Mouse (Mus musculus) forebrain, embryonic 12.5 days (tissue): ENCODE measurements at regions not wholly inside any gene's neighbourhood (a gene's known extent, or its start where the extent isn't known, plus 50 kb on each side); places are given as distances from the start of the nearest gene placed in this dataset.

ENCODE experiments used
- ATAC-seq: fragments of 200-750 bp; cut with Nextera tagmentation; 2 replicates; pipeline ENCODE4 v1.8.0; 2017; ENCODE audit warnings: moderate TSS enrichment; ENCODE audit not compliant: low FRiP score
- H3K27ac ChIP-seq: fragments of 300-500 bp; sonication (generic); 2 replicates; pipeline ENCODE4 v1.5.1; 2016; ENCODE audit warnings: mild to moderate bottlenecking
- H3K27me3 ChIP-seq: fragments of 300-500 bp; sonication (generic); 2 replicates; pipeline ENCODE4 v1.6.1; 2016; ENCODE audit warnings: mild to moderate bottlenecking
- H3K36me3 ChIP-seq: fragments of 300-500 bp; sonication (generic); replicated peaks from 2 replicates; pipeline ENCODE4 v1.6.1; 2016; ENCODE audit warnings: mild to moderate bottlenecking
- H3K4me1 ChIP-seq: fragments of 300-500 bp; sonication (generic); 2 replicates; pipeline ENCODE4 v1.6.1; 2016
- H3K4me2 ChIP-seq: fragments of 300-500 bp; sonication (generic); 2 replicates; pipeline ENCODE4 v1.6.1; 2016; ENCODE audit warnings: mild to moderate bottlenecking, moderate library complexity
- H3K4me3 ChIP-seq: fragments of 300-500 bp; sonication (generic); replicated peaks from 2 replicates; pipeline ENCODE4 v1.5.1; 2016; ENCODE audit warnings: mild to moderate bottlenecking
- H3K9ac ChIP-seq: fragments of 300-500 bp; sonication (generic); 2 replicates; pipeline ENCODE4 v1.6.1; 2016; ENCODE audit warnings: mild to moderate bottlenecking
- H3K9me3 ChIP-seq: fragments of 300-500 bp; sonication (generic); 2 replicates; pipeline ENCODE4 v1.6.1; 2016
- WGBS: fragments of 180-500 bp; shearing (Covaris S2); methylation state at CpG from one replicate; pipeline ENCODE4 v1.1.7; 2016; 5-methylcytosine and 5-hydroxymethylcytosine counted together

DNA sequence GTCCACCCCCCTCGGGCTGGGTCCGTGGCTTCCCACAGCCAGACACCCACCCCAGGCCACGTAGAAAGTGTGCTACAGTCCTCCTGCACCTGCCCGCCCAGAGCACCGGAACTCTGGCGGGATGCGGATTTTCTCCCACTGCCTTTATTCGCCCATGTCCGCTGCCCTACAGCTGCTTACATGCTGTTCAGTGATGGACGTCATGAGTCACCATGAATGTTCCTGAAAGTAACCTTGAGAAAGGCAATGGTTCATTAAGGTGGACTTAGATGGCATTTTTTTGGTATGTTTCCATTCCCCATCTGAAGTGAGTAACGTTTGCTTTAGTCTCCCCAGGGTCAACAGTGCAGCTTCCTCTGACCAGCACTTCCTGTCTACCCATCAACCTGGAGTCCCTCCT is 497.8 kb downstream of the Dcdc2c start:
- H3K27ac ChIP-seq: no peak overlapping the region
- no peak overlapping the region for H3K4me2 ChIP-seq
- no peaks in the 10 kb centered on the region for H3K27me3 ChIP-seq
- 92% methylated on average over 11 of the region's 11 CpGs for WGBS
- H3K9ac ChIP-seq: no peak overlapping the region
- no peaks in the 10 kb centered on the region for H3K9me3 ChIP-seq
- ATAC-seq: no peak
- peaks cover 10% of the 10 kb centered on the region for H3K4me1 ChIP-seq
- no peak overlapping the region for H3K4me3 ChIP-seq
- no peaks in the 10 kb centered on the region for H3K36me3 ChIP-seq

DNA sequence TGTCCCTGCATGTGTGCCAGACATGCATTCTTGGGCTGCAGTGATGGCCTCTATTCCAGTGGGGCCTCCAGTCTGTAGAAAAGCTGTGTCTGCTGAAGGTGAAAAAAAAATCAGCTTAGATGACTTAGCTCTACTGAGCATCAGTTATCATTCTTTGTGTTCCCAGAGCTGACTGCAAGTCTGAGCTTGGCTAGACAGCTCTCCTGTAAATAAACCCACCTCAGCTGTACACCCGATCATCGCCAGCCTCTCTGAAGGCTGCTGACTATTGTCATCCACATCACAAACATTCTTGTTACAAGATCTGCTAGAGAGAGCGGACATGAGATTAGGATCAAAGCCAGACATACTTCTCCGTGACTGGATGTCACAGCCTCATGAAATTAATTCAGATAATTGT is 504.2 kb downstream of the Dcdc2c start:
- WGBS: 63% methylated on average over 4 of the region's 4 CpGs
- H3K4me3 ChIP-seq: no peak overlapping the region
- H3K36me3 ChIP-seq: no peaks in the 10 kb centered on the region
- no peak overlapping the region for H3K9ac ChIP-seq
- H3K9me3 ChIP-seq: no peaks in the 10 kb centered on the region
- H3K4me1 ChIP-seq: peaks cover 3% of the 10 kb centered on the region; the same call in 1 of the 2 replicates
- no peaks in the 10 kb centered on the region for H3K27me3 ChIP-seq
- no peak overlapping the region for H3K27ac ChIP-seq
- no peak overlapping the region for H3K4me2 ChIP-seq
- no peak for ATAC-seq

DNA sequence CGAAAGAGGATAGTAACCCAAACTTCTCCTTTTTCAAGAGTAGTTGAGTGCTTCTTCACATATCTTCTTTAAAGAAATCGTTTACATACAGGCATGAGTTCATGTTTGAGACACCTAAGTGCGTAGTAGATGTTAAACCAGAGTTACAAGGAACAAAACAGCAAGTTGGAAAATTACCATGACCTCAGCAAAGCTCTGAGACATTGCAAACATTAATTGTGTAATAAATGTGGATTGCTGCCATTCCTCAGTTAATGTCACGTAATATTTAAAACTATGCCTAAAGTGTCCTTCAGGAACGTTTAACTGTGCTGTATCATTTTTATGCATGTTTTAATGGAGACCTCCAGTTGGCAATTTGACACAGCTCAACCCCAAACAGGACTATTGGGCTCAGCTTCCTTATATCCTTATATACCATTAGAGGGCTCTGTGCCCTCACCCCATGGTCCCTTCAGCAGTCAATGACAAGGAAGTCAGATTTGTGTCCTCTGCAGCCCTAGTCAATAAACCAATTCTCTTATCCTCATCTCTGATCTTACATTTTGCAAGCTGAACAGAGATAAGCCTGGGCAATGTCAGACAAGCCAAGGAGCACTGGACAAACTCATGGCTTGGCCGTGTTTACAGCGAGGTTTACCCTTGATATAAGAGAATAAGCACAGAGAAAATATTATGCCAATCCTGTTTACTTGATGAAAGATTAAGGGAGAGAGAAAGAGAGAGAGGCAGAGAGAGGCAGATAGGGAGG is 513.9 kb downstream of the Dcdc2c start:
- no peaks in the 10 kb centered on the region for H3K36me3 ChIP-seq
- no peaks in the 10 kb centered on the region for H3K9me3 ChIP-seq
- H3K27me3 ChIP-seq: no peaks in the 10 kb centered on the region
- WGBS: 87% methylated on average over 7 of the region's 7 CpGs
- no peak overlapping the region for H3K4me3 ChIP-seq
- ATAC-seq: no peak
- no peak overlapping the region for H3K4me2 ChIP-seq
- H3K9ac ChIP-seq: no peak overlapping the region
- no peak overlapping the region for H3K27ac ChIP-seq
- H3K4me1 ChIP-seq: no peaks in the 10 kb centered on the region

DNA sequence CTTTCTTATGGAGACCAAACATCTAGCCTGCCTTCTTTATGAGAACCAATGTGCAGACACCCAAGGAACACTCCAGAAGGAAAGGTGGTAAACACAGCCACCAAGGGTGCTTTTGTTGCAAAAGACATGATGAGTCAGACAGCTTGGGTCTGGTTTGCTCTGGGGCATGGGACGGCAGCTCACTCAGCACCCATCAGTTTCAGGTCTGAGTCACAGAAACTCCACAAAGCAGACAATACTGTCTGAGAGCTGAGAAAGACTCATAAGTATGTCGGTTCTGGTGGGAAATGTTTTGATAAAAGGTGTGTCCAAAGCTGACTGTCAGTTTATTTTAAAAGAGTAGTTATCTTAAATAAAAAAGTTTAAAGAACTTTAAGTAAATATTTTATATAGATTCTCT is 553.0 kb downstream of the Dcdc2c start:
- 86% methylated on average over 2 of the region's 2 CpGs for WGBS

DNA sequence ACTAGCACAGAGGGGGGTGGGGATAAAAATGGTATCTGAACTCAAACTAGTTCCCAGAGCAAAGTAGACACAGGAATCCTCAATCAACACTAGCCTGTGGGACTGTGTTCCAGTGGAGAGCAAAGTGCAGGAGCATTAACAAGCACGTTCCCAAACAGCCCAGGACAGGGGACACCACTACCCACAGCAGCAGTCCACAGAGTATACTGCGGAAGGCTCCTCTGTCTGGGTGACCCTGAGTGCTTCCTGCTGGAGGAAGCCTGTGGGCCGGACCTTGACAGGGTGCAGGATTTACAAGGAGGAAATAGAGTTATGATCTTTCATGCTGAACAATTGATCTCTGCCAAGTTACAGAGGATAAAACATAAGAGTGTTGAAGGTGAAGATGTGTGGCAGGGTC is 560.0 kb downstream of the Dcdc2c start:
- no peaks in the 10 kb centered on the region for H3K36me3 ChIP-seq
- H3K4me1 ChIP-seq: no peaks in the 10 kb centered on the region
- H3K9ac ChIP-seq: no peak overlapping the region
- no peak overlapping the region for H3K27ac ChIP-seq
- 90% methylated on average over 3 of the region's 3 CpGs for WGBS
- H3K4me3 ChIP-seq: no peak overlapping the region
- no peaks in the 10 kb centered on the region for H3K9me3 ChIP-seq
- no peak for ATAC-seq
- no peaks in the 10 kb centered on the region for H3K27me3 ChIP-seq
- no peak overlapping the region for H3K4me2 ChIP-seq

More for the DNA sequence above, 553.0 kb downstream of the Dcdc2c start:
- no peak for ATAC-seq
- no peaks in the 10 kb centered on the region for H3K9me3 ChIP-seq
- no peaks in the 10 kb centered on the region for H3K27me3 ChIP-seq
- H3K27ac ChIP-seq: no peak overlapping the region
- H3K36me3 ChIP-seq: no peaks in the 10 kb centered on the region
- no peaks in the 10 kb centered on the region for H3K4me1 ChIP-seq
- no peak overlapping the region for H3K9ac ChIP-seq
- H3K4me3 ChIP-seq: no peak overlapping the region
- no peak overlapping the region for H3K4me2 ChIP-seq

DNA sequence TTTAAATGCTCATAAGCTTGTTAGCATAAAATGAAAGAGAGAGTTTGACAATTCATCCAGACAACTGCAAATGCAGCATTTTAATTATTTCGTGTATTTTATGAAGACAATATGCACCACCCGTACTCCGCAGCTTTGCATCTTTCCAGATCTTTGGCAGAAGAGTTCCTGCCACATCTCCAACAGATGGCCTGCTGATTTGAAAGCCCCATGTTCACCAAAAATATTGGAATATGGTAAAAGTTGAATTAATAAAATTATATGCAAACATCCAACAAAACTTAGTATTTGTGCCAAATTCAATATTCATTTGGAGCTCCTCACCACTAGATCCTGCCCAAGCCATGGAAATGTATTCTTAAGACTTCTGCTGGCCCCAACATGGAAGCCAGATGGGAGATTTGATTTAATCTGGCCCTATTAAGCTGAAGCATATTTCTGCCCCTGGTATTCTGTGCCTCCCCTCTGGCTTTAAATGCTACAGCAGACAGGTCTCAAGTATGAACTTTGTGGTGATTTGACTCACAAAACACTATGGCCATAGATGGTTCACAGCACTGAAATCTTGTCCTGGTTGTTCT is 567.8 kb downstream of the Dcdc2c start:
- no peak overlapping the region for H3K27ac ChIP-seq
- 86% methylated on average over 3 of the region's 3 CpGs for WGBS
- no peak overlapping the region for H3K4me3 ChIP-seq
- no peaks in the 10 kb centered on the region for H3K9me3 ChIP-seq
- no peaks in the 10 kb centered on the region for H3K36me3 ChIP-seq
- no peaks in the 10 kb centered on the region for H3K4me1 ChIP-seq
- ATAC-seq: no peak
- no peak overlapping the region for H3K9ac ChIP-seq
- H3K27me3 ChIP-seq: no peaks in the 10 kb centered on the region
- no peak overlapping the region for H3K4me2 ChIP-seq

DNA sequence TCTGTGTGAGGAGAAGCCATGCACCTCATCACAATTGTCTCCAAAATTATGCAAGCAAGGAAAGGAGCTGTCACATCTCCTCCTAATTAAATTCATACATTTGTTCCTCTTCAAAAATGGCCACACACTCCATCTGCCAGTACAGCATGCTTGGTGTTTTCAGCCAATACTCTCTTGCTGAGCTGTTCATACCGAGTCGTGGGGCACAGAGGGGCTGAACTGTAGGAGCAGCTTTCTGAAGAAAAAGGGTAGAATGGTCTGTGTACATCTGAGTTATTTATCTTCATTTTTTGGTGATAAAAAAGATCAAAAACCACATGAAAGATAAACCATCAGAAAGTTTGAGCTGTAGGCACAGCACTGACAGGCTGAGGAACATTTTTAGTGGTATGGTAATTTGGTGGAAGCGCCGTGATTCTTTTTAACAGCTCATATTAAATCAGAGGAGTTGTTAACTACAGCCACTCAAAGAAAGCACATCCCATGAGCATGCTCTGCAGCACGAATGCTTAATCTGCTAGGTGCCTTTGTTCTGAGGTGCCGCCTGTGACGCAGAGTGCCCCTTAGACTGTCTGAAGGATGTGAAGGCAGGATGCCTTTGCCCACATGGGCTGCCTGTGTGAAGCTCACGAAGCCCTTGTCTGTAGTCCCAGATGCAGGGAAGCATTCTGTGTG is 573.8 kb downstream of the Dcdc2c start:
- Histone ChIP-seq H3K9ac (0 out of 2 replicates have a peak overlapping the region, but pooled peaks have one; percentile 17), H3K4me1 (peaks cover 18% of the 10 kb centered on the region), H3K9me3 (no peaks in the 10 kb centered on the region), H3K4me2 (peak overlapping the region; percentile 27), H3K4me3 (no peak overlapping the region), H3K27me3 (no peaks in the 10 kb centered on the region), H3K36me3 (no peaks in the 10 kb centered on the region), H3K27ac (peak overlapping the region; percentile 86)
- whole genome bisulfite sequencing: 20% methylated on average over 8 of the region's 8 CpGs
- ATAC-seq: peak; percentile 87

DNA sequence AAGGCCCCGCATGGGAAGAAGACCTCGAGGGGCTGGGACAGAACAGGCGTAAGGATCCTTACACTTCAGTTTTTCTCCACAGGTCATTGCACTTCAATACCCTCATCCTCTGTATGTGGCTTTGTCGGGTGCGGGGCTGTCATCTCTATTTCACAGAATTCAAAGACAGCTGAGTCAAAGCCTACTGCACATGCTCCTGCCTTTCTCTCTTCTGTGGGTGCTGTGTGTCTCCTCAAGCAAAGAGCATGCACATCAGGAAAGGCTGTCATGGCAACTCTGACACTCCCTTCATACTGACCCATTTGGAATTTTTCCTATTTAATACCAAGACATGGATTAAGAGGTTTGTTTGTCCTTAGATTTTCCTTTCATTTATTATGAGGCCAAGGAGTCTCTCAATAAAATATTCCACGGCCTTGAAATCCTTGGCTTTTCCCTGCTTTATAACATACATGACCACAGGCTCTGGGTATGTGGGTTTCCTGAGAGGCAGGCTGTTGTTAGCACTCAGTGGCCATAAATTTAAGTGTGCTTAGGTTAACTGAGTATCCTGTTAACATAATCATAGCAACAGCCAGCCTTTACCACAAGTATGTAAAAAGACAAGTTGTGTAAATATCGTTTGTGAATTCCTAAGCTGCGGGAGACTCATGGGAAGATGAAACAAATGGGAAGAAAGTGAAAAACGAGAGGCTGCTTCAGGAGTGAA is 574.5 kb downstream of the Dcdc2c start:
- H3K4me1 ChIP-seq: peaks cover 18% of the 10 kb centered on the region
- H3K4me3 ChIP-seq: no peak overlapping the region
- H3K9me3 ChIP-seq: no peaks in the 10 kb centered on the region
- ATAC-seq: peak; percentile 44; the same call in 1 of the 2 replicates
- H3K9ac ChIP-seq: no peak overlapping the region
- H3K27ac ChIP-seq: peak overlapping the region; percentile 86
- peak overlapping the region; percentile 27; the same call in 1 of the 2 replicates for H3K4me2 ChIP-seq
- no peaks in the 10 kb centered on the region for H3K27me3 ChIP-seq
- 66% methylated on average over 9 of the region's 9 CpGs for WGBS
- no peaks in the 10 kb centered on the region for H3K36me3 ChIP-seq

DNA sequence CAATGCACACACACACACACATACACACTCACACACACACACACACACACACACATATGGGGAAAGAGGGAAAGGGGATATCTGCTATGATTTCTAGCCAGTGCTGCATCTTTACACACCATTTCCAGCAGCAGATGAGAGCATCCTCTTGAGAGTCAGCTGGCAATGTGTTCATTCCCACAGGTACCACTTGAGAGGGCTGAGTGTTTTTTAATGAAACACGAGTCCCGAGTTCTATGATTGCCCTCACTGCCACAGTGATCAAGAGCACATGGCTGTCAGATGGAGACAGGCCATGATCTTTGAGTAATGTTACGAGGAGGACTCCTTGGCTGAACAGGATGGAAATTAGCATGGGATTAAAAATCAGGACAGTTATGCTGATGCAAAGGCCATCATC is 589.3 kb downstream of the Dcdc2c start:
- H3K27me3 ChIP-seq: no peaks in the 10 kb centered on the region
- H3K4me3 ChIP-seq: no peak overlapping the region
- H3K4me2 ChIP-seq: no peak overlapping the region
- H3K9ac ChIP-seq: no peak overlapping the region
- no peak for ATAC-seq
- 63% methylated on average over 3 of the region's 3 CpGs for WGBS
- H3K9me3 ChIP-seq: no peaks in the 10 kb centered on the region
- H3K36me3 ChIP-seq: no peaks in the 10 kb centered on the region
- H3K27ac ChIP-seq: 0 out of 2 replicates have a peak overlapping the region, but pooled peaks have one; percentile 3
- H3K4me1 ChIP-seq: no peaks in the 10 kb centered on the region

DNA sequence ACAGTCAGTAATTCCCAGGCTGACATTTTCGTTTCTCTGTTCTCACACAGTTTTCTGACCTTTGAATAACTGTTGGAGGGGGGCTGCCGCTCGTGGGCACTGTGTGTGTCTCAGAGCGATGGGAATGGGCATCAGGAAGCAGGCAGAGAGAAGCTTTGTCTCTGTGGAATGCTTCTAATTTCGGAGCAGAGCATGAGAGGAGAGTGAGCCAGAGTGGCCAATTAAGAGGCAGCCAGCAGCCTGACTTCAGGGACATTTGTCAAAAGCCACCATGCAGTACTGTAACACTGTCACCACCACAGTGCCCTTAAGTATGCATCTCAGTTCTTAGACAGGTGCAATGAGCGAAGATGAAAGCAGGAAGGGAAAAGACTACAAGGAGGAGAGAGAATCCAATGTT is 592.1 kb downstream of the Dcdc2c start:
- Histone ChIP-seq H3K9ac (no peak overlapping the region), H3K4me3 (no peak overlapping the region), H3K4me2 (no peak overlapping the region), H3K36me3 (no peaks in the 10 kb centered on the region), H3K4me1 (no peaks in the 10 kb centered on the region), H3K27ac (no peak overlapping the region), H3K27me3 (no peaks in the 10 kb centered on the region), H3K9me3 (no peaks in the 10 kb centered on the region)
- 52% methylated on average over 6 of the region's 6 CpGs for WGBS
- no peak for ATAC-seq

DNA sequence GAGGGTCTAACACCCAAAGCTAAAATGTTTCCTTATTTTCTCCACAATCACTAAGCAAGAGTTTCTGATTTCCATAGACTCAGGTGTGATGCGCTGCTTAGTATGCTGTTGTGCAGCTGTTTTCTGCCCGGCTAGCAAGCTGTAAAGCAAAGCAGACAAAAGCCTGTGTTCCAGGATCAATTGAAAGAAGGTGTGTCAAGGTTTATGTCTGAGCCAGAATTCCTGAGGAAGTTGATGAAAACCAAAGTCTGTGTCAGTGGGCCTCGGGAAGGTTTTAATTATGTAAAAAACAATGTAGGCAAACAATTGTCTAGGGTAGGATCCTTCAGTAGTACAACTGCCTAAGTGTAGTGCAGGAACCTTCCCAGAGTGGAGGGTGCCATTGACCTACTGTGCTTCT is 604.6 kb downstream of the Dcdc2c start:
- Histone ChIP-seq H3K27ac (peak overlapping the region; percentile 54; the same call in 1 of the 2 replicates), H3K36me3 (no peaks in the 10 kb centered on the region), H3K4me3 (no peak overlapping the region), H3K9ac (no peak overlapping the region), H3K4me2 (no peak overlapping the region), H3K27me3 (no peaks in the 10 kb centered on the region), H3K9me3 (no peaks in the 10 kb centered on the region), H3K4me1 (peaks cover 21% of the 10 kb centered on the region)
- no peak for ATAC-seq
- WGBS: 70% methylated on average over 3 of the region's 3 CpGs

DNA sequence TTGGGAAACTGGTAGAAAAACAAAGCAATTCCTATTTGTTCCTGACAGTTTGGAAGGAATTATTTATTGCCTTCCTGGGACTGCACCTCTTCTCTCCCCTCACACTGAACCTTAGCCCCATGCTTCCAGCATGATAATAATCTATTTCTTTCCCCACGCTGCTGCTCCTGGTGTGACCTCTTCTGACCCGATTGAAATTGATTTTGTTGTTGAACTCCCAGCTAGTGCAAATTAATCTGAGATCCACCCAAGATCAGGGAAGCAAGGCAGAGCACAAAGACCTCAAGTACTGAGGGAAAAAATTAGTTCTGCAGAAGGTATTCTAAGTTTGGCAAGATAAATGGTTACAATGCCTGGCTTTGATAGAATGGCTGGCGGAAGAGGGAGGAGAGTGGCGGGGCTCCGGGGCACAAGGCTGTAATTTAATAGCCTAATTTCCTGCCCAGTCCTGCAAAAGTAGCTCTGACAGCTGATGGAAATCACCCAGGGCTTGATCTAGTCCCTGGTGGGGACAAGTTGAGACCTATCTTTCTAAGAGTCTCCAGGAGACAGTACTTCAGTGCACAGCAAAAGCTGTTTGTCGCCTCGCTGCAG is 604.6 kb upstream of the Sox11 start:
- Histone ChIP-seq H3K27me3 (no peaks in the 10 kb centered on the region), H3K36me3 (no peaks in the 10 kb centered on the region), H3K4me2 (no peak overlapping the region), H3K9me3 (no peaks in the 10 kb centered on the region), H3K4me3 (no peak overlapping the region), H3K4me1 (peaks cover 21% of the 10 kb centered on the region), H3K27ac (0 out of 2 replicates have a peak overlapping the region, but pooled peaks have one; percentile 36), H3K9ac (no peak overlapping the region)
- no peak for ATAC-seq
- 63% methylated on average over 7 of the region's 7 CpGs for WGBS
